Mouse (Mus musculus): Measurements from ENCODE around the gene Ccnk. TPM values are rescaled to one million over a fixed set of nuclear protein-coding genes. Genes with fewer than 3 reads are reported as not detected.

Ccnk gene
- polyA plus RNA-seq, 1 experiment from 2014 or later: 3.4 TPM

DNA sequence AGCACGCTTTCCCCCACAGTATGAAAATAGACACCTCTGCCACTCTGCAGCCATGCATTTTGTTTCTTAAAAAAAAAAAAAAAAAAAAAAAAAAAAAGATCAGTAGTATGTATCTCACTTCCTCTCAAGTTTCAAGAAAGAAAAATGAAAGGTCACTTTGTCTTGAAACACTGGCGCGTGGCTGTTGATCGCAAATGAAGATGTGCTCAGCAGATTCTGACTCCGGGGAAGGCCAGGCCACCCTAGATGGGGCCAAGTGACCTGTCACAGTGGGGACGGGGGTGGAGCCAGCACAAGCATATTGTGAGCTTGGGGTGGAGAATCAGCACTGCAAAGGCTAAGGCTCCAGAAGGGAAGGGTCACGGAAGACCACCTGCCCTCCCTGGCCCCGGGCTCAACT is 24.5 kb downstream of the Ccnk start:
- Histone ChIP-seq H3K36me3 (peaks cover 90% of the 10 kb centered on the region), H3K4me1 (peaks cover 8% of the 10 kb centered on the region; the same call in 1 of the 2 replicates), H3K27me3 (ENCODE audit: low read depth, poor library complexity, severe bottlenecking) (no peaks in the 10 kb centered on the region), H3K4me3 (no peak overlapping the region), H3K27ac (no peak overlapping the region), H3K9me3 (replicated peaks) (no peaks in the 10 kb centered on the region)
- no peak for DNase-seq (ENCODE audit: low spot score)
- 85% methylated on average over 8 of the region's 8 CpGs for WGBS

DNA sequence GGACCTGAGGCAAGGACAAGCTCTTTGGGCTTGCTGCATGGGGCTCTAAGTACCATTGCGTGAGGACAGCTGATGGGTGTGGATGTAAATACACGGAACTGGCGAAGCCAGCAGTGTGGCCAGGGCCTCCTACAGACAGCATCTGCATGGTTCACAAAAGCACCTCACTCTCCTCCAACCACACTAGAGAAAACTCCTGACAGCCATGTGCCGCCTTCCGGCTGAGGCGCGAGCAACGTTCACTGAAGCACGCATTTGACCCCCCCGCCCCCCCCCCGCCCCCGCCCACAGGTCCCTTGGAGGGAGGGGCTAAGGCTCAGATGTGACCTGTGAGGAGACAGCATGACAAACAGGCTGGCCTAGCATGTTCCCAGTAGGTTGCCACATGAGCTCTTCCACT is 25.6 kb downstream of the Ccnk start:
- WGBS: 84% methylated on average over 12 of the region's 12 CpGs
- H3K27ac ChIP-seq: no peak overlapping the region
- H3K27me3 ChIP-seq (ENCODE audit: low read depth, poor library complexity, severe bottlenecking): no peaks in the 10 kb centered on the region
- peaks cover 80% of the 10 kb centered on the region for H3K36me3 ChIP-seq
- no peak overlapping the region for H3K4me3 ChIP-seq
- peaks cover 19% of the 10 kb centered on the region for H3K4me1 ChIP-seq
- no peaks in the 10 kb centered on the region for H3K9me3 ChIP-seq (replicated peaks)
- DNase-seq (ENCODE audit: low spot score): no peak

DNA sequence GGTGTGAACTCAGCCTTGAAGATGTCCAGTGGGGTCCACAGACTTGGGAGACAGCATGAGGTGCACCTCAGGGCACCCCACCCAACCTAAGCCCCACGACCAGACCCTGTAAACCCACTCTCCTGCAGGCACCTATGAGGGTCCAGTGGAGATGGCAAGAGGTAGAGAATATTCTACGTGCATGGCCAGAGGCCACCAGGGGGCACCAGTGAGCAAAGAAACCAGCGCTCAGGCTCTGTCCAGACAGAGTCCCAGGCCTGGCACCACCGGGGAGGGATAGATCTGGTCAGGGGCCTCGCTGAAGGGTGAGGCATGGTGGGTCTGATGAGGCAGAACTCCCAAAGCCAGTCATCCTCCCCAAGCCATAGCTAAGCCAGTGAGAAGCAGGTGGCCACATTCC is 27.3 kb downstream of the Ccnk start:
- WGBS: 18% methylated on average over 5 of the region's 5 CpGs
- H3K4me1 ChIP-seq: peaks cover 36% of the 10 kb centered on the region
- peak; percentile 93 for DNase-seq (ENCODE audit: low spot score)
- H3K27me3 ChIP-seq (ENCODE audit: low read depth, poor library complexity, severe bottlenecking): peaks cover 4% of the 10 kb centered on the region; the same call in 1 of the 2 replicates
- no peak overlapping the region for H3K4me3 ChIP-seq
- no peak overlapping the region for H3K27ac ChIP-seq
- H3K36me3 ChIP-seq: peaks cover 69% of the 10 kb centered on the region
- no peaks in the 10 kb centered on the region for H3K9me3 ChIP-seq (replicated peaks)

DNA sequence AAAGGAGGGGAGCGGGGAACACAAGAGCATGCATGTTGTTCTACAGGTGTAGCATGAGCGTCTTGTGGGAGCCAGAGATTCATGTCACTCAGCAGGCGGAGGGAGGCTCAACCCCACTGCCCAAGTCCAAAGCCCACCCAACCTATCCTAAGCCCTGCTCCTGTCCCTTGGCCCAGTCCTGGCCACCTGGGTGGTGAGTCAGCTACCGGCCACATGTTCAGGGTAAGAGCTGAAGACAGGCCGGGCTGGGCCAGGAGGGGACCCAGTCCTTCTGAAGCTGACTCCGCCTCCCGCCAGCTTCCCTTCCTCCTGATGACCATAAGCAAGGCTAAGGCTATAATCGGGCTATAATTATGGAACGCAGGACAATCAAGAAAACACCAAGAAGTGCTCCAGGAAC is 28.8 kb downstream of the Ccnk start:
- DNase-seq (ENCODE audit: low spot score): peak; percentile 29
- H3K36me3 ChIP-seq: peaks cover 54% of the 10 kb centered on the region
- WGBS: 88% methylated on average over 9 of the region's 9 CpGs
- H3K4me1 ChIP-seq: peaks cover 52% of the 10 kb centered on the region
- no peak overlapping the region for H3K4me3 ChIP-seq
- H3K9me3 ChIP-seq (replicated peaks): no peaks in the 10 kb centered on the region
- H3K27me3 ChIP-seq (ENCODE audit: low read depth, poor library complexity, severe bottlenecking): peaks cover 4% of the 10 kb centered on the region; the same call in 1 of the 2 replicates
- no peak overlapping the region for H3K27ac ChIP-seq

DNA sequence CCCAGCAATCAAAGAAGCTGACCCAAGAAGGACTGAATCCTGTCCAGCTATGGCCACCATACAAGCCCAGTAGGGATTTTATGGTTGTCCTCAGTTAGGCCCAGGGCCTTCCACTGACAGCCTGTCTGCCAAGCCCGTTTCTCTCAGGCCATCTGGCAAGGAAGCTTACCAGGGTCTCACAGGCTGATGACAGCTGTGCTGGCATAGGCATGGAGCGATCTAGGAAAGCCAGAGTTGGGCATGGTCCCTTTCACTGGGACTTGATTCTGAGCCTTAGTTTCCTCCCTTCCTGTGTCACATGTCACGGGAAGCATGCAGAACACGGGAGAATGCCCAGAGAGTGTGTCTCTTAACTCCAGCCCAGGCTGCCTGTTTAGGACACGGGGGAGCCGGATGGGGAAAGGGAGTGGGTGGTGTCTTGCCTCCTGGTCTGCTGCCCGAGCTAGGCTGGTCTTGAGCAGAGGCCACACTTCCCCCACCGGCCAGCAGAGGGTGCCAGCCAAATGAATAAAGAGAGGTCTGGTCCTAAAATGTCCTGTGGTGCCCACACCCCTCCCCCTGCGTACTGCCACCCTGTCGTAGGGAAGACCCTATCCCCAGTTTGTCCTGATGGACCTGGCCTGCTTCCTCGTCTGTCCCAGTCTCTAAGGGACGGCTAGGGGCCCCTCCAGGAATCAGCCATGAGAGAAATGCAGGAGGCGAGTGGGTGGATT is 29.5 kb downstream of the Ccnk start:
- peak; percentile 85 for DNase-seq (ENCODE audit: low spot score)
- Histone ChIP-seq H3K27ac (no peak overlapping the region), H3K27me3 (ENCODE audit: low read depth, poor library complexity, severe bottlenecking) (peaks cover 4% of the 10 kb centered on the region; the same call in 1 of the 2 replicates), H3K36me3 (peaks cover 47% of the 10 kb centered on the region), H3K9me3 (replicated peaks) (no peaks in the 10 kb centered on the region), H3K4me1 (peaks cover 58% of the 10 kb centered on the region), H3K4me3 (no peak overlapping the region)
- 39% methylated on average over 13 of the region's 13 CpGs for WGBS

DNA sequence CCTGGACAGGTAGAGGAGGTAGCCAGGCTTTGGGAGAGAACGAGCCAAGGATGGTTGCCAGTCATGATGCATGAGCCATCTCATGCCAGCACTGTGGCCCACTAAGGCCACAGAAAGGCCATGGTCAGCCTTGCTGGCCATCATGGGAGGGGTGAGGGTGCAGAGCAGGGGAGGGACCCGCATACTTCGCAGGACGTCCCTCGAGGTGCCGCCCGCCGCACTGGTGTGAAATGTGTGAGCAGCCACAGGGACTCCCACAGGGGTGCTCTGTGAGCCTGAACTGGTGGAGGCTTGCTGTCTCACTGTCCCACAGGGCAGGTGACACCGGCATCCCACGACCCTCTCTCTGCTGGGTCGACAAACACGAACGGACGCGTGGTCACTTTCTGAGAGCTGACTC is 31.2 kb downstream of the Ccnk start:
- WGBS: 86% methylated on average over 15 of the region's 15 CpGs
- 0 out of 2 replicates have a peak overlapping the region, but pooled peaks have one; percentile 70 for H3K27ac ChIP-seq
- H3K4me1 ChIP-seq: peaks cover 74% of the 10 kb centered on the region

DNA sequence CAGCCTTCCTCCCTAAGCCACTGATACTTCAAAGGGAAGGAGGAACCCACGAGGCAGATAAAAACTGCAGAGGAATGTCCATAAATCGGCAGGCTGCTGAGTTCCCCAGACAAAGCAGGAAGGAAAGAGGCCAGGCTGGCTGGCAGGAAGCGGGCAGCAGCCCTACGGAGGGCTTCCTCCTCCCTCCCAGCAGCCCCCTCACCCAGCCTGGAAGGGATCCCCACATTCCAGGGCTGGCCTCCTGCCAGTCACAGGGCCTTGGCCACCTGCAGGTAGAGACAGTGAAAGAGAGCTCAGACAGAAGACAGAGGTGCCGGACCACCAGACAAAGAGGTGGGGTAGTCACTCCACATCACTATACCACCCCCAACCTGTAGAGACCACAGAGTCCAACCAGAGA is 32.7 kb downstream of the Ccnk start:
- WGBS: 40% methylated on average over 5 of the region's 5 CpGs
- Histone ChIP-seq H3K36me3 (peaks cover 15% of the 10 kb centered on the region), H3K9me3 (replicated peaks) (no peaks in the 10 kb centered on the region), H3K4me3 (no peak overlapping the region), H3K27me3 (ENCODE audit: low read depth, poor library complexity, severe bottlenecking) (peaks cover 4% of the 10 kb centered on the region; the same call in 1 of the 2 replicates), H3K4me1 (peaks cover 80% of the 10 kb centered on the region), H3K27ac (peak overlapping the region; percentile 70)
- DNase-seq (ENCODE audit: low spot score): no peak

More for the DNA sequence above, 31.2 kb downstream of the Ccnk start:
- Histone ChIP-seq H3K36me3 (peaks cover 30% of the 10 kb centered on the region), H3K27me3 (ENCODE audit: low read depth, poor library complexity, severe bottlenecking) (peaks cover 4% of the 10 kb centered on the region; the same call in 1 of the 2 replicates), H3K4me3 (no peak overlapping the region), H3K9me3 (replicated peaks) (no peaks in the 10 kb centered on the region)
- no peak for DNase-seq (ENCODE audit: low spot score)

DNA sequence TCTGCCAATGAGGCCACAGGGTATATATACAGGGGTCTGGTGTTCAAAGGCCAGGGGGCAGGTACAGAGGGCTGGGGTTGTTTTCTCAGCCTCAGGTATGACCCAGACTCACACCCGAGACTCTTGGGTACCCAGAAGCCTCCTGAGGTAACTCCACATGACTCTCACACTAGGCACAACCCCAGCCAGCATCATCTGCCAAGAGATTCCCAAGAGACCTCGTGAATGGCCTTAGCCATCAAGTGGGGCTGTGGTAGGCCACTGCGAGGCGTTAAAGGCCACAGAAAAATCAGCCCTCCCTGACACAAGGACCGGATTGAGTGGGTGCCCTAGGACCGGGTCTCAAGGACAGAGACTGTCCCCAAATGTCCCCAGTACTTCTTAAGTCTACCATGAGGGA is 33.1 kb downstream of the Ccnk start:
- H3K9me3 ChIP-seq (replicated peaks): no peaks in the 10 kb centered on the region
- peaks cover 84% of the 10 kb centered on the region for H3K4me1 ChIP-seq
- DNase-seq (ENCODE audit: low spot score): no peak
- H3K27me3 ChIP-seq (ENCODE audit: low read depth, poor library complexity, severe bottlenecking): peaks cover 4% of the 10 kb centered on the region; the same call in 1 of the 2 replicates
- H3K27ac ChIP-seq: peak overlapping the region; percentile 70
- H3K36me3 ChIP-seq: peaks cover 11% of the 10 kb centered on the region
- no peak overlapping the region for H3K4me3 ChIP-seq
- WGBS: 85% methylated on average over 6 of the region's 6 CpGs

DNA sequence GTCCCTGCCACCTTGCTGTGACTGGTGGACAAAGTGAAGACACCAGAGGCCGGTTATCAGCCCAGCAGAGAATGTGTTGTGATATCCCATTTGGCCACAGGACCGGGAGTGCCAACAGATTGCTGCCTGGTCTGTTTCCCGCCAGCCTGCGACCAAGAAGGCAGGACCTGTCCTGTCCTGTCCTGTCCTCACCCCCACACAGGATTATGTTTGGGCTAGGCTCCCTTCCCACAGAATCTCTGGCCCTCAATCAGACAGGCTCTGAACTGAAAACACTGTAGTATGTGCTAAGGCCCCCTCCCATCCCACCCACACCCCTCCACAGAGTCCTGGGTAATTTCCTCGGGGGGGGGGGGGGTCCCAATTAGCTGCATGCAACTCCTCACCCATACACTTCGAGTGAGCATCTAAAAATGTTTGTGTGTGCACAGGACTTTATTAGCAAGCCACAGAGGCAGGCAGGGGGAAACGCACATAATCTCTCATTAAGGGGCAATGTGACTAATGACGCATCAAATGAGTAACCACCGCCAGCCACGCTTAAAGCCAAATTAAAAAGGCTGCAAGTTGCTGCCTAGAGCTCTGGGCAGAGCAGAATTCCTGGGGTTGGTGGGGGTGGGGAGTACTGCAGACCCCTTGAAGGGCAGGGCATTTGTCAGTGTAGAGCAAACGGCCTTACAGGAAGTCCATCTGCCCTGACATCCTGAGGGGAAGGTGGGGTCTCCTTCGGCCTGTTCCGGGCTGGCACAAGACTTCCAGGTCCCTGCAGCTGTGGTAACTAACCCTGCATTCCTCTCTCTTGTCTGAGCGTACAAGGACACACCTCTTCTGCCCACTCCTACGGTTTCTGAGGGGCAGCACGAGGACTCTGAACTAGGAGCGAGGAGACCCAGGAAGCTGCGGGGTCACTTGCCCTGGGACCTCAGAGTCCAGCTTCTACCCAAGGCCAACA is 34.0 kb downstream of the Ccnk start:
- Histone ChIP-seq H3K9me3 (replicated peaks) (no peaks in the 10 kb centered on the region), H3K27ac (peak overlapping the region; percentile 71), H3K4me3 (peak overlapping the region; percentile 3; the same call in 1 of the 2 replicates), H3K27me3 (ENCODE audit: low read depth, poor library complexity, severe bottlenecking) (peaks cover 4% of the 10 kb centered on the region; the same call in 1 of the 2 replicates), H3K4me1 (peaks cover 92% of the 10 kb centered on the region), H3K36me3 (0 out of 2 replicates have a peak, but pooled peaks cover 7% of the 10 kb centered on the region)
- DNase-seq (ENCODE audit: low spot score): no peak
- WGBS: 31% methylated on average over 18 of the region's 18 CpGs

DNA sequence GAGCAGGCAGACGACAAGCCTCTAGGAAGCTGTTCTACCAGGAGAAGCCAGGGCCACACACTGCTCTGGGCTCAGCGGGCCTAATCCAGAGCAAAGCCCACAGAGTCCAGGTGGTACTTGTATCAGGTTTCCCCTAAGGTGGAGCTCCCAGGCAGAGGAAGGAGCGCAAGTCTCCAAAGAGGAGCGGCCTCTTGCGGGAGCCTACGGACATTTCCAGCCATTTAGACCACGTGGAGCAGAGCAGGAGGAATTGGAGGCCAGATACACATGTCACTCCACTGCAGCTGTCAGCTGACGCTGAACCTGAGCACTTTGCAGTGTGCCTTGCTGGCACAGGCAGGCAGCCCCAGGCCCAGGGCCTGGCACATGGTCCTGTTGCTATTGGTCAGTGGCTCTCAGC is 35.7 kb downstream of the Ccnk start:
- H3K36me3 ChIP-seq: 0 out of 2 replicates have a peak, but pooled peaks cover 7% of the 10 kb centered on the region
- WGBS: 59% methylated on average over 8 of the region's 8 CpGs
- H3K27ac ChIP-seq: peak overlapping the region; percentile 71
- no peak overlapping the region for H3K4me3 ChIP-seq
- H3K27me3 ChIP-seq (ENCODE audit: low read depth, poor library complexity, severe bottlenecking): peaks cover 7% of the 10 kb centered on the region; the same call in 1 of the 2 replicates
- peaks cover 94% of the 10 kb centered on the region for H3K4me1 ChIP-seq
- no peak for DNase-seq (ENCODE audit: low spot score)
- H3K9me3 ChIP-seq (replicated peaks): no peaks in the 10 kb centered on the region

DNA sequence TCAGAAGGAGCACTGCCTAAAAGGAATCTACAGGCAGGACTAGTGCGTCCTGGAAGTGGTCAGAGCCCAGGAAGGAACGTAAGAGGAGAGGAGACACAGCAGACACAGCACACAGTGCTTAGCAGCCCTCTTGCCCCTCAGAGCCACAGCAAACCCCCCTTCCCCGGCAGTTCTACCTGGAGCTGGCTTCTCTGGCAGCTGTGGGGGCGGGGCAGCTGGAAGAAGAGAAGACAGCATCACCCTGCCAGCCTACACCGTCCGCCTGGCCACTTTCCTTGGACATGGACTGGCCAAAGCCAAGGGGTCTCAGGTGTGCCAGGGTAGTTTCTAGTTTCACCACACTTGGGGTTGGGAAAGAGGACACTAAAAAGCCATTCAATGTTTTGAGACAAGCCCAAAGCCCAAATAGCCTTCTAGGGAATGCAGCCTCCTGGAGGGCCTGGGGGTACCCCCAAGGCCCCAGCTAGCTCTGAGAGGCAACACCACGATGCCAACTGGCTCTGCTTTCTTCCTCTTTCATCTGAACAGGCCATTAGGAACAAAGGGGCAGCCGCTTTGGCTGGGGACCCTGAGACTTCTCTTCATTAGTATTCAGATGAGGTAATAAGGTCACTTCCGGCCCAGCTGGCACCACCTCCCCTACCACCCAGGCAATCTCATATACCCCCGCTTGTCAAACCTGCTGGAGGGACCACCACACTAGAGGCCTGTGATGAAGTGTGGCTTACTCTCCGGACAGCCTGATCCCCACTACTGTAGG is 37.4 kb downstream of the Ccnk start:
- H3K36me3 ChIP-seq: no peaks in the 10 kb centered on the region
- no peak overlapping the region for H3K4me3 ChIP-seq
- H3K27me3 ChIP-seq (ENCODE audit: low read depth, poor library complexity, severe bottlenecking): 0 out of 2 replicates have a peak, but pooled peaks cover 4% of the 10 kb centered on the region
- H3K4me1 ChIP-seq: peaks cover 94% of the 10 kb centered on the region
- no peak for DNase-seq (ENCODE audit: low spot score)
- no peaks in the 10 kb centered on the region for H3K9me3 ChIP-seq (replicated peaks)
- peak overlapping the region; percentile 12; the same call in 1 of the 2 replicates for H3K27ac ChIP-seq
- WGBS: 80% methylated on average over 11 of the region's 11 CpGs

DNA sequence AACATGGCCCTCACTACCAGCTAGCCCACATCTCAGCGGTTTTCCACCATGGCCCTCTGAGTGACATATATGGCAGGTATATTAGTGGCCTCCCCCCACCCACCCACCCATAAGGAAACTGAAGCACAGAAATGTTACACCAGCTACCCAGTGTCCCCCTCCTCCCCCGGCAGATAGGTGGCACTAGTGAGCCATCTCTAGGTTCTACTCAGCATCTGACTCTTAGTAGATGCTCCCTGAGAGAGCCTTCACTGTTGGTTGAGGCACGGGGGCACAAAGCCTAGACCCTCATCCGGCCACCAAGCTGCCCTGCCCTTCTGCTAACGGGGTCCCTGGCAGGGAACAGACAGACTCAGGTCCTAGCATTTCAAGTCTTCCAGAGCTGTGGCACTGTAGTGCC is 38.2 kb downstream of the Ccnk start:
- no peaks in the 10 kb centered on the region for H3K36me3 ChIP-seq
- WGBS: 72% methylated on average over 5 of the region's 5 CpGs
- H3K4me3 ChIP-seq: no peak overlapping the region
- no peak for DNase-seq (ENCODE audit: low spot score)
- 0 out of 2 replicates have a peak overlapping the region, but pooled peaks have one; percentile 17 for H3K27ac ChIP-seq
- no peaks in the 10 kb centered on the region for H3K9me3 ChIP-seq (replicated peaks)
- peaks cover 88% of the 10 kb centered on the region for H3K4me1 ChIP-seq
- 0 out of 2 replicates have a peak, but pooled peaks cover 4% of the 10 kb centered on the region for H3K27me3 ChIP-seq (ENCODE audit: low read depth, poor library complexity, severe bottlenecking)
